Mouse (Mus musculus) forebrain, embryonic 12.5 days (tissue): ENCODE data around the gene Dpp4. TPM values are rescaled to one million over a fixed set of nuclear protein-coding genes. Genes with fewer than 3 reads are reported as not detected.

Experiments
- ATAC-seq: fragments of 200-750 bp; cut with Nextera tagmentation; 2 replicates; pipeline ENCODE4 v1.8.0; 2017; ENCODE audit warnings: moderate TSS enrichment; ENCODE audit not compliant: low FRiP score
- H3K27ac ChIP-seq: fragments of 300-500 bp; sonication (generic); 2 replicates; pipeline ENCODE4 v1.5.1; 2016; ENCODE audit warnings: mild to moderate bottlenecking
- H3K27me3 ChIP-seq: fragments of 300-500 bp; sonication (generic); 2 replicates; pipeline ENCODE4 v1.6.1; 2016; ENCODE audit warnings: mild to moderate bottlenecking
- H3K36me3 ChIP-seq: fragments of 300-500 bp; sonication (generic); replicated peaks from 2 replicates; pipeline ENCODE4 v1.6.1; 2016; ENCODE audit warnings: mild to moderate bottlenecking
- H3K4me1 ChIP-seq: fragments of 300-500 bp; sonication (generic); 2 replicates; pipeline ENCODE4 v1.6.1; 2016
- H3K4me2 ChIP-seq: fragments of 300-500 bp; sonication (generic); 2 replicates; pipeline ENCODE4 v1.6.1; 2016; ENCODE audit warnings: mild to moderate bottlenecking, moderate library complexity
- H3K4me3 ChIP-seq: fragments of 300-500 bp; sonication (generic); replicated peaks from 2 replicates; pipeline ENCODE4 v1.5.1; 2016; ENCODE audit warnings: mild to moderate bottlenecking
- H3K9ac ChIP-seq: fragments of 300-500 bp; sonication (generic); 2 replicates; pipeline ENCODE4 v1.6.1; 2016; ENCODE audit warnings: mild to moderate bottlenecking
- H3K9me3 ChIP-seq: fragments of 300-500 bp; sonication (generic); 2 replicates; pipeline ENCODE4 v1.6.1; 2016
- WGBS: fragments of 180-500 bp; shearing (Covaris S2); methylation state at CpG from one replicate; pipeline ENCODE4 v1.1.7; 2016; 5-methylcytosine and 5-hydroxymethylcytosine counted together
- polyA plus RNA-seq: library from polyadenylated mRNA; unstranded; fragments of >200 nt; fragmentation: Nextera tagmentation; extraction: Ambion mirVana; gene quantifications from 2 replicates; pipeline ENCODE4 v1.2.1, GENCODE M21; 2016

Gene Dpp4
- polyA plus RNA-seq, 1 experiment from 2014 or later: 1.0 TPM

DNA sequence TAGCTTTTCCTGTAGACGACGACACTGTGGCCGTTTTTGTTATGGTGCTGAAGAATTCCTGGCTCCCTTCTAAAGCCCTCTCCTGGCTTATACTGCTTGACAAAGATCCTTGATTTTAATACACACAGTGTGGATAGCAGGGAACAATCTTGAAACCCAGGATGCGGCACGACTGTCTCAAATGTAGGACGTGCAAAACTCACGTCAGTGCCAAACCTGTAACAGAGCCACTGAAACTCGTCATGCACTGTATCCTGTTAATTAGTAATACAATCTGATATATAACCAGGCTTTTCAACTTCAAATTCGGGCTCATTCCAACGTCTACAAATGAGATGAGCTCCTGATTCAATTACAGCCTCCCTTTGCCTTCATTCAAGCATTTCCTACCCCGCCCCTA is 38.3 kb downstream of the Dpp4 start:
- no peaks in the 10 kb centered on the region for H3K27me3 ChIP-seq
- 79% methylated on average over 11 of the region's 11 CpGs for WGBS
- ATAC-seq: no peak
- H3K27ac ChIP-seq: no peak overlapping the region
- no peaks in the 10 kb centered on the region for H3K9me3 ChIP-seq
- no peak overlapping the region for H3K4me3 ChIP-seq
- H3K36me3 ChIP-seq: no peaks in the 10 kb centered on the region
- no peaks in the 10 kb centered on the region for H3K4me1 ChIP-seq
- H3K9ac ChIP-seq: no peak overlapping the region
- H3K4me2 ChIP-seq: no peak overlapping the region

DNA sequence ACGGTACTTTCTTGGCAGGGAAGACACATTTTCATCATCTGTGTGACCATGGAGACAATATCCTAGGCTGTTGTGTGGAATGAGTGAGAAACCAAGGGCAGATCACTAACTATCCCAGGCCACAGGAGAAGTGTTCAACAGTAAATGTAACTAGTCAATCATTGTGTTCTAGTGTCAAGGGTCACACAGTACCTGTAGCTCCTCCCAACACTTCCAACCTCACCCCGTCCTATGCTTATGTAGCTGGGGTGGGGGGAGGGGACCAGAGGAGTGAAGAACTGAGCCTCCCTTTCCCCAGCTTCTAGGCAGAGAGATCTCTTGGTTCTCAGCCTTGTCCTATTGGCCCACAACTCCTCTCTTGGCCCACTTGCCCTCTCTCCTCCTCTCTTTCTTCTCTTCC is 42.0 kb downstream of the Dpp4 start:
- Histone ChIP-seq H3K36me3 (no peaks in the 10 kb centered on the region), H3K9ac (no peak overlapping the region), H3K27me3 (no peaks in the 10 kb centered on the region), H3K27ac (no peak overlapping the region), H3K4me3 (no peak overlapping the region), H3K4me2 (no peak overlapping the region), H3K9me3 (no peaks in the 10 kb centered on the region), H3K4me1 (no peaks in the 10 kb centered on the region)
- ATAC-seq: no peak
- WGBS: 72% methylated on average over 2 of the region's 2 CpGs

DNA sequence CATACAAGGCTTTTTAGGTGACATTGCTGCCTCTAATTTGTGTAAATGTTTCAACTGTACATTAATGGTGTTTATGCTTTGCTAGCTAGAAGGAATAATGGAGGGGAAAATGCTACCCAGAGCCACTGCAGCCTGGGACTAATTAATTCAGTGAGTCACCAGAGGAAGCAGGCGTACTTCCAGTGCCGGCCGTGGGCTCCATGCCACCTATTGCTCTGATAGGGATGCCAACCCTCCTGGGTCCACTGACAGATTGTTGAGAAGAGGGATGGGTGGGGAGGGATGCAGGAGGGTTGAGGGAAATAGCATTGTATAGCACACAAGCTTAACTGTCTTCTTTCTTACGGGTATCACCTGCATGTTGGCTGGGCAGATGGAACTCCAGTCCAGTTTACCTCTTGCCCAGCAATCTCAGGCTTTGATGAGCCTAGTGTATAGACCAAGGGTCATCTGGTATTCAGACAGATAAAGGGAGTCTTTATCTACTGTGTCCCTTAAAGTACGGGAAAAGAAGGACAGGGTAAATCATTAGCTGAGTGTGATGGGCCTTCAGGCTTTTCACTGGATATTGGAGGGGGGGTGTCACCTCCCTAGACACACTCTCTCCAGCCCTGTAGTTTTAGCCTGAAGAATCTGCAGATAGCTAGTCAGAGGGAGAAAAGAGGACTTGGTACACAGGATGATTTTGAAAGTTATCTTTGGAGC is 43.5 kb downstream of the Dpp4 start:
- Histone ChIP-seq H3K36me3 (no peaks in the 10 kb centered on the region), H3K9ac (no peak overlapping the region), H3K4me3 (no peak overlapping the region), H3K27me3 (no peaks in the 10 kb centered on the region), H3K9me3 (no peaks in the 10 kb centered on the region), H3K4me1 (no peaks in the 10 kb centered on the region), H3K4me2 (no peak overlapping the region), H3K27ac (no peak overlapping the region)
- 83% methylated on average over 5 of the region's 5 CpGs for WGBS
- no peak for ATAC-seq

GRCm38 (mm10) chr2:62363606-62364005 is 48.4 kb downstream of the Dpp4 start:
- 87% methylated on average over 4 of the region's 4 CpGs for WGBS
- Histone ChIP-seq H3K9me3 (no peaks in the 10 kb centered on the region), H3K27ac (no peak overlapping the region), H3K4me3 (no peak overlapping the region), H3K36me3 (no peaks in the 10 kb centered on the region), H3K9ac (no peak overlapping the region), H3K4me1 (no peaks in the 10 kb centered on the region), H3K27me3 (no peaks in the 10 kb centered on the region), H3K4me2 (no peak overlapping the region)
- ATAC-seq: no peak

GRCm38 (mm10) chr2:62362211-62362610 is 49.8 kb downstream of the Dpp4 start:
- WGBS: 95% methylated on average over 9 of the region's 9 CpGs
- no peak for ATAC-seq
- no peaks in the 10 kb centered on the region for H3K27me3 ChIP-seq

GRCm38 (mm10) chr2:62361514-62361913 is 50.5 kb downstream of the Dpp4 start:
- H3K4me1 ChIP-seq: no peaks in the 10 kb centered on the region
- H3K9me3 ChIP-seq: no peaks in the 10 kb centered on the region
- WGBS: 74% methylated on average over 3 of the region's 3 CpGs
- H3K36me3 ChIP-seq: no peaks in the 10 kb centered on the region
- no peak overlapping the region for H3K9ac ChIP-seq
- H3K4me3 ChIP-seq: no peak overlapping the region
- H3K27me3 ChIP-seq: no peaks in the 10 kb centered on the region
- no peak overlapping the region for H3K4me2 ChIP-seq
- no peak overlapping the region for H3K27ac ChIP-seq
- no peak for ATAC-seq

More at GRCm38 (mm10) chr2:62362211-62362610, 49.8 kb downstream of the Dpp4 start:
- Histone ChIP-seq H3K27ac (no peak overlapping the region), H3K36me3 (no peaks in the 10 kb centered on the region), H3K4me1 (no peaks in the 10 kb centered on the region), H3K4me2 (no peak overlapping the region), H3K4me3 (no peak overlapping the region), H3K9ac (no peak overlapping the region), H3K9me3 (no peaks in the 10 kb centered on the region)

GRCm38 (mm10) chr2:62360872-62361271 is 51.2 kb downstream of the Dpp4 start:
- Histone ChIP-seq H3K36me3 (no peaks in the 10 kb centered on the region), H3K9ac (no peak overlapping the region), H3K27ac (no peak overlapping the region), H3K4me1 (peaks cover 3% of the 10 kb centered on the region), H3K4me3 (no peak overlapping the region), H3K27me3 (no peaks in the 10 kb centered on the region), H3K4me2 (no peak overlapping the region), H3K9me3 (no peaks in the 10 kb centered on the region)
- WGBS: 79% methylated on average over 6 of the region's 6 CpGs
- ATAC-seq: no peak

- Histone ChIP-seq H3K4me2 (no peak overlapping the region), H3K36me3 (no peaks in the 10 kb centered on the region), H3K27ac (no peak overlapping the region), H3K9me3 (no peaks in the 10 kb centered on the region), H3K9ac (no peak overlapping the region), H3K4me3 (no peak overlapping the region), H3K4me1 (peaks cover 7% of the 10 kb centered on the region), H3K27me3 (no peaks in the 10 kb centered on the region)
- WGBS: 86% methylated on average over 7 of the region's 7 CpGs
- ATAC-seq: no peak
Measured at GRCm38 (mm10) chr2:62357259-62357658, 54.8 kb downstream of the Dpp4 start.

GRCm38 (mm10) chr2:62356606-62357005 is 55.4 kb downstream of the Dpp4 start:
- no peak overlapping the region for H3K9ac ChIP-seq
- no peaks in the 10 kb centered on the region for H3K27me3 ChIP-seq
- no peaks in the 10 kb centered on the region for H3K9me3 ChIP-seq
- no peak overlapping the region for H3K4me2 ChIP-seq
- no peak for ATAC-seq
- 87% methylated on average over 14 of the region's 14 CpGs for WGBS
- H3K4me1 ChIP-seq: peaks cover 7% of the 10 kb centered on the region
- no peak overlapping the region for H3K4me3 ChIP-seq
- H3K36me3 ChIP-seq: no peaks in the 10 kb centered on the region
- H3K27ac ChIP-seq: no peak overlapping the region; the same call in 1 of the 2 replicates

DNA sequence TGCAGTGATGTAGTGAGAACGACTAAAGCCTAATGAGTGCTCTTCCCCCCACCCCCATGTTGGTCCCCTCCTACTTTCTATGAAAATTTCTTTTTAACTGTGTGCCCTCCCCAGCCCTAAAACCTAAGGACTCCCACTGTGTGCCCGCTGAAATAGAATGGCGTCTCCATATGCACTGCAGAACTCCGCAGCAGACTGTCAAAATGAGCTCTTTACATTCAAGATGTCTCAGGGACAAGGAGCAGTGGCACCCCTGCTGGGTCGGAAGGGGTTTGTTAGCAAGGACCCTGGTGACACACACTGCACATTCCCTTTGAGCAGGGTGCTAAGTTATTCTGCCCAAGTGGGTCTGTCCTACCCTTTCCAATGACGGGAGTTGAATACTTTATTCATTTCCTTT is 56.3 kb downstream of the Dpp4 start:
- Histone ChIP-seq H3K4me2 (no peak overlapping the region), H3K9ac (no peak overlapping the region), H3K9me3 (no peaks in the 10 kb centered on the region), H3K27me3 (no peaks in the 10 kb centered on the region), H3K4me1 (peaks cover 7% of the 10 kb centered on the region), H3K27ac (0 out of 2 replicates have a peak overlapping the region, but pooled peaks have one; percentile 1), H3K36me3 (no peaks in the 10 kb centered on the region), H3K4me3 (no peak overlapping the region)
- ATAC-seq: peak; percentile 61
- 16% methylated on average over 6 of the region's 6 CpGs for WGBS

DNA sequence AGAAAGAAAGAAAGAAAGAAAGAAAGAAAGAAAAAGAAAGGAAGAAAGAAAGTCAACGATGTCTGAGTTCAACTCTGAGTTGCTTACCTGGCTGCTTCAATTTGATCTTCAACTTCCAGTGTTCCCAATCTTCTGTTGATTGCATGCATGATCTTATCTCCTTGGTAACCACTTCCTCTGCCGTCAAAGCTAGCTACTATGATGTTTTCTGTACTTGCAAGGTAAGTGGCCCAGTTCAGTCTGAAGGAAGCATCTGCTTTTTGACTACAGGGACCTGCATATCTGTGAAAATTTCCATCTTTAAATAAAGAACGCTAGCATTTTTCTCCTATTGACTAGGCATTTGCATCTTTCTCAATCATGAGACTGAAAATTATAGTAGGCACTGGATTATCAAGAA is 60.0 kb downstream of the Dpp4 start:
- no peak overlapping the region for H3K27ac ChIP-seq
- H3K36me3 ChIP-seq: no peaks in the 10 kb centered on the region
- no peak overlapping the region for H3K4me3 ChIP-seq
- no peak for ATAC-seq
- H3K27me3 ChIP-seq: no peaks in the 10 kb centered on the region
- peaks cover 7% of the 10 kb centered on the region for H3K4me1 ChIP-seq
- H3K9ac ChIP-seq: no peak overlapping the region
- H3K9me3 ChIP-seq: no peaks in the 10 kb centered on the region
- no peak overlapping the region for H3K4me2 ChIP-seq
- 87% methylated on average over 3 of the region's 3 CpGs for whole genome bisulfite sequencing

DNA sequence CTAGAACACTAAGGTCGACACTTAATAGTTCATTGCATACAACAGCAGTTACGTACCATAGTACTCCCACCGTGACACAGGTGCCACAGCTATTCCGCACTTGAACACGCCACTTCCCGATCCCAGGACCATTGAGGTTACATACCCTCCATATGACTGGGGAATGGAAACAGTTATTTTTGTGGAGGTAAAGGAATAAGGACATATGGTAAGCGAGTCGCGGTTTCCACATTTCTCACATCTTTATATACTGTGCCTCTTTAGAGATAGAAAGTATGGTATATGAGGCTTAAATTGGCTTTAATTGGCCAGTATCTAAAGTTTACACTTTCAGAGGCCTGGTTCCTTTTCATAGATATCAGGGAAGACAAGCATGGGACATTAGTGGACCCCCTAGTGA is 64.3 kb downstream of the Dpp4 start:
- Histone ChIP-seq H3K9ac (no peak overlapping the region), H3K4me1 (no peaks in the 10 kb centered on the region), H3K4me2 (no peak overlapping the region), H3K9me3 (no peaks in the 10 kb centered on the region), H3K36me3 (no peaks in the 10 kb centered on the region), H3K27me3 (peaks cover 6% of the 10 kb centered on the region; the same call in 1 of the 2 replicates), H3K4me3 (no peak overlapping the region), H3K27ac (no peak overlapping the region)
- no peak for ATAC-seq
- WGBS: 96% methylated on average over 9 of the region's 9 CpGs

- no peaks in the 10 kb centered on the region for H3K36me3 ChIP-seq
- ATAC-seq: no peak
- WGBS: 27% methylated on average over 1 of the region's 1 CpGs
Measured at GRCm38 (mm10) chr2:62346771-62347170, 65.3 kb downstream of the Dpp4 start.

More at GRCm38 (mm10) chr2:62346771-62347170, 65.3 kb downstream of the Dpp4 start:
- Histone ChIP-seq H3K4me2 (no peak overlapping the region), H3K4me3 (no peak overlapping the region), H3K9ac (no peak overlapping the region), H3K27me3 (peaks cover 6% of the 10 kb centered on the region; the same call in 1 of the 2 replicates), H3K27ac (no peak overlapping the region), H3K4me1 (peaks cover 5% of the 10 kb centered on the region), H3K9me3 (no peaks in the 10 kb centered on the region)
